Mouse (Mus musculus): ENCODE results near the gene Bmp8a. TPM values are rescaled to one million over a fixed set of nuclear protein-coding genes. Genes with fewer than 3 reads are reported as not detected.
"Not testable (repeated sequence)": the region's sequence is repeated elsewhere in the genome, so short reads cannot be mapped to it uniquely, and the experiment has no call there.

The Bmp8a gene
- total RNA-seq, 4 experiments from 2014 or later, result 0.56 to 1.3 (median 0.72) TPM; not detected in 1

DNA sequence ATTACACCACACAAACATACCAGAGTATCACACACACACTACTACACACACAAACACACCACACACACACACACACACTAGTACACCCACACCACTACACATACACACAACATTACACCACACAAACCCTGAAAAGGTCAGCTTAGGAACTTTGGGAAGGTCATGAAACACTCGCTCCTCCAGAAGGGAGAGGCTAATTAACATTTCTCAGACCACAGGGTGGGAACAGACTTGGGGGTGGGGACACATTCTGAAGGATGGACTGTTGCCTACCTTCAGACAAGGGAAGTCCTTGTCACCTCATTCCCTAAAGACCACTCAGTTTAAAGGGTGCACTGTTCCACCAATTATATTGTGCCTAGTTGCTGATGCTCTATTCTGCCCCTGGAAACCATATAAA is 11.1 kb downstream of the Bmp8a start:
- not testable (repeated sequence) for DNase-seq (ENCODE audit: low spot score in 2 of 2)

DNA sequence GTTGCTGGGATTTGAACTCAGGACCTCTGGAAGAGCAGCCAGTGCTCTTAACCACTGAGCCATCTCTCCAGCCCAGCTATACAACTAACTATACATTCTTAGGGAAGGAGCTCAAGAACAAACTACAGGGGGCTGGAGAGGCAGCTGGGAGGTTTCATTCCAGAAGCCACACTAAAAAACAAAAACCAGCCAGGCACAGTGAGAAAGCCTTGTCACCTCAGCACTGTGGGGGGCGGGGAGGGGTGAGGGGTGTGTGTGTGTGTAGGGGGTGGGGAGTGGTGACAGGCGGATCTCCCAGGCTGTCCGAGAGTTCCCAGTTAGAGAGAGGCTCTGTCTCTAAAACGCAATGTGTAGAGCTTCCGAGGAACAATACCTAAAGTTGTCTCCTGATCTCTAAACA is 11.7 kb downstream of the Bmp8a start:
- no peak for DNase-seq (ENCODE audit: low spot score in 2 of 2)

DNA sequence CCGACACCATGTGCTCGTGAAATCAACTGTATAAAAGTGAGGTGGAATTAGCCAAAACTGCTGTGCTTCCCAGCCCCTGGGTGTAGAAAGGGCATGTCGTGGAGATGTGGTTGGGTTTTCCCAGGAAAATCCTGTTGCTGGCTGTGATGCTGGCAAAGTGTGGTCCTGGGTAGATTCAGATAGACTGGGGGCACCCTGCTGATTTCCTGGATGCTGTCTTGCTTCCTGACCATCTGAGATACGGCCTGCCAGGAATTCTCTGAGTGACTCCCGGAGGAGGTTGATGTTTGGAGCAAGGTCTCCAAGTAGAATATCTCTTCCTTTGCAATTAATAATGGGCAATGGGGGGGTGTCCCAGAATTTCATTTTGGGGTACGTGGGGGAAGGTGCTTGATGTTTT is 14.1 kb downstream of the Bmp8a start:
- no peak for DNase-seq (ENCODE audit: low spot score in 2 of 2)

DNA sequence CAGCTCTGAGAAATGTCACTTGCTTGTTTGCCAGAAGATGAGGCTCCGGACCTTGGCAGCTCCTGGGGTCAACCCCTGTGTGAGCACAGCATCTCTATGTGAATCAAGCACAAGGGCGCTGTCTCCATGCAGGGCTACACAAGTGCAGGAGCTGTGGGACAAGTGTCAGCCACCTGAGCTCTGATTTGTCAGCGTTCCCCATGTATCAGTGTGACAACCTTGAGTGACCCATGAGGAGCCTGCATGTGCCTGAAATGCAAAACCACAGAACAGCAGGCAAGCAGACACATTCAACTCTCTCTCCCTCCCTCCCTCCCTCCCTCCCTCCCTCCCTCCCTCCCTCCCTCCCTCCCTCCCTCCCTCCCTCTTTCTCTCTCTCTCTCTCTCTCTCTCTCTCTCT is 15.4 kb downstream of the Bmp8a start:
- no peak for DNase-seq (ENCODE audit: low spot score in 2 of 2)

DNA sequence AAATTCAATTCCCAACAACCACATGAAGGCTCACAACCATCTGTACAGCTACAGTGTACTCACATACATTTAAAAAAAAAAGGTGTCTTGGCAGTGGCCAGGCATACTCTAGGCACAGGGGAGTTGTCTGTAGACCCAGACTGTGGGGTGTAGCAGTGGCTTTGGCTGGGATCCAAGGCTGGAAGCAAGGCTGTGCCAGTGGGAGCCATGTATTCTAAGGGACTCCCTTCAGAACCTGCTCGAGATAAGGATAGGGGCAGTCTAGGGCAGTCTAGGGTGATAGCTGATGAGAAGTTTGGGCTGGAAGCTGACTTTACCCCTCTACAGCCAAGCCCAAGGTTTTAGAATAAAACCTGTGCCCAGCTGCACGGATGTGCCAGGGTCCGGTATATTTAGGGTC is 17.0 kb downstream of the Bmp8a start:
- no peak for DNase-seq (ENCODE audit: low spot score in 2 of 2)

DNA sequence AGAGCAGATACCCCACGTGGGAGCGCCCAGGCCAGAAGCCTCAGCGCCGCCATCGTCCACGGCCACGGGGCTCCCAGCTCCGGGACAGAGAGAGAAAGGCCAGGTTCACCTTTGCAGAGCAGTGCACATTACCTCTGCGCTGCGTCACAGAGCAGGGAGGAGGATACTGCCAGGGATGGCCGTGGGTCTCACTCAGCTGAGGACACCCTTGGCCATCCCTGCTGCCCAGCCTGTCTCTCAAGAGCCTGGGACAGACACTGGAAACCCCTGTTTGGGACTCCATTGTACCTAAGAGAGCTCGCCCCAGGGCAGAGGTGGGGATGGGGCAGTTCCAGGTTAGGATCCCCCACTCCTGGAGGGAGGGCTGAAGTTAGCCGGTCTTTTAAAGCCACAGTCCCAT is 19.5 kb downstream of the Bmp8a start, which contains the start of gene Oxct2a:
Oxct2a (minus strand) TSS at position 101 of the 400 bp plus-strand sequence.
- DNase-seq (ENCODE audit: low spot score in 2 of 2), result no peak

DNA sequence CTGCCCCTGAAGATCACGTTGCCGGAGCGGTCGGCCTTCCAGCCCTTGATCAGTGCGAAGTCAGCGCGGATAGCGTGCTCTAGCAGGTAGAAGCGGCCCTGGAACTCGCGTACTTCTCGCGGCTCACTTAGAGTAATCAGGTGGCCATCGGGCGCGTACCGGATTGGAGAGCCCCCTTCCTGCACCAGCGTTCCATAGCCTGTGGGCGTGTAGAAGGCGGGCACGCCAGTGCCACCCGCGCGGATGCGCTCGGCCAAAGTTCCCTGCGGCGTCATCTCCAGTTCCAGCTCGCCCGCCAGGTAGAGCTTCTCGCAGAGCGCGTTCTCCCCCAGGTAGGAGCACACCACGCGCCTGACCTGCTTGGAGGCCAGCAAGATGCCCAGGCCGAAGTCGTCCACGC is 20.1 kb downstream of the Bmp8a start:
- not testable (repeated sequence) for DNase-seq (ENCODE audit: low spot score in 2 of 2)

DNA sequence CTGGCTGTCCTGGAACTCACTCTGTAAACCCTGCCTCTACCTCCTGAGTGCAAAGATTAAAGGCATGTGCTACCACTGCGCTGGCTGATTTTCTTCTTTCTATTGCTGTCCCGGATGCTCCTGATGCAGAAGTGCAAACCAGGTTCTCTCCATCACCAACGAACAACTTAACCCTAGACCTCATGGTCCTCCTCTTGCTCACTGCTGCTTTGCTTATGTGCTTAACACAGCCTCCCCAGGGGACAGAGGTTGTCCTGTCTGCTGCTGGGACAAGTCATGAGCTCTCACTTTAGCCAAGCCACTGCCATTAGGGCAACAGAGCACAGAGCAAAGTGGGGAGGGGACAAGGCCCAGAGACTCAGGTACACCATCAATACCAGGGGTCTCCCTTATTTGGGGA is 28.6 kb downstream of the Bmp8a start:
- DNase-seq (ENCODE audit: low spot score in 2 of 2), result no peak

DNA sequence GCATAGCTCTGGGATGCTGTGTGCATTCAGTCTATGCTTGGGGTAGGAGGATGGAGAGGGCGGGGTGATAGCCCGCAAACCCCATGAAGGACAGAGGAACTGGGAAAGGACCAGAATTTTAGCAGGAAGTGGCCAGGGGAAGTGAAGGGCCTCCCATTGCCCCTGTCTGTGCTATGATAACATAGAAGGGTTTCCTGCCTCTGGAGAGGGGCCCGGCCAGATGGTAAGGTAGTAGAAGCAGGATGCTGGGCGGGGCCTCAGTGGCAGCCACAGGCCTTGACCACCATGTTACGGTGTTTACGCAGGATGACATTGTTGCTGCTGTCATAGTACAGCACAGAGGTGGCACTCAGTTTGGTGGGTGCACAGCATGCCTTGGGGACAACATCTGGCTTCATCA is 30.0 kb downstream of the Bmp8a start:
- no peak for DNase-seq (ENCODE audit: low spot score in 2 of 2)

DNA sequence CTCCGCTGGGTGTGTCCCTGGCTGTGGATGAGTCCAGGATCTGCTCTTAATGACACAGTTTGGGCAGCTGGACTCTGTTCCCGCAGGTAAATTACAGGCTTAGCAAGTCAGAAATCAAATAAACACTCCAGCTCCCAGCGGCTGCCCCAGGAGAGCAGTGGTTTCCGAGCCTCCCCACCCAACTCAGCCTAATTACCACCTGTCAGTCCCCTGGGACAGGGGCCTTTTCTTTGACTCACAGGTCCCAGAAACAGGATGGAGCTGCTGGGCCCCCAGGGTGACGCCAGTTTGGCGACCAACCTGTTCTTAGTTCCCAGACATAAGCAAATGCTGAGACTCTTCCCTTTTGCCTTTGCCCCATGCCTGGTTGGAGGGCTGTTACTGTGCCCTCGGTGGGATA is 31.2 kb downstream of the Bmp8a start:
- DNase-seq (ENCODE audit: low spot score in 2 of 2), result no peak

DNA sequence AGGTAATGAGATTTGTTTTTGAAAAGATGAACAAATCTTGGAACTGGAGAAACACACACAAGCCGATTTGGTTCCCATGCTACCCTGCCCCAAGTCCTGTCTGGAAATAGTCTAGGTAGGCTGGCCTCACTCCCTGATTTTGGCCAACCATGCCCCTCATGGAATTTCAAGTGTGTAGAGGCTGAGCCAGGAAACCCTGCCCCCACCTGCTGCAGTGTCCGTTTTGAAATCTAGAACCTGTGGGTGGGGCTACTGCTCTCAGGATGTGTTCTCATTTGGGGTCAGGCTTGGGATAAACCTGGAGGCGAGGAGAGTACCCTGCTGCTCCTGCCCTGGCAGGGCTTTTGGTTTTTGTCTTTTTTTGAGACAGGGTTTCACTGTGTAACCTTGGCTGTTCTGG is 34.8 kb downstream of the Bmp8a start:
- DNase-seq (ENCODE audit: low spot score in 2 of 2), result peak; percentile 17 to 38

DNA sequence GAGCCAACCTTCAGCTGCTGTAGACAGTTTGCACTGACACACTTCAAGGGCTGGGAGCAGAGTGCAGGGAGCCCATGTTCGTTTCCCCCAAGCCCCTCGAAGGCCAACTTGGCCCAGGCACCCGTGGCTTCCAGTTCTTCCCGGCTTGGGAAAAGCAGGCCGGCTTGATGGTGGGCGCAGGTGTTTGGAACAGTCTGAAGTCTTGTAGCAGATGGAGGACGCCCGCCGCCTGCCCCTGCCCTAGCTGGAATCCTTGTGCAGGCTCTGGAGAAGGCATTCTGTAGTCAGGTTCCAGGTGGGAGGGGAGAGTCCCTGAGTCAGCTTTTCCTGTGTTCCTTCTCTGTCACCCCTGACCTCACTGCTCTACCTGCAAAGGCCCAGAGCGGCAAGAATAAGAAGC is 36.1 kb downstream of the Bmp8a start:
- DNase-seq (ENCODE audit: low spot score in 2 of 2), result no peak

DNA sequence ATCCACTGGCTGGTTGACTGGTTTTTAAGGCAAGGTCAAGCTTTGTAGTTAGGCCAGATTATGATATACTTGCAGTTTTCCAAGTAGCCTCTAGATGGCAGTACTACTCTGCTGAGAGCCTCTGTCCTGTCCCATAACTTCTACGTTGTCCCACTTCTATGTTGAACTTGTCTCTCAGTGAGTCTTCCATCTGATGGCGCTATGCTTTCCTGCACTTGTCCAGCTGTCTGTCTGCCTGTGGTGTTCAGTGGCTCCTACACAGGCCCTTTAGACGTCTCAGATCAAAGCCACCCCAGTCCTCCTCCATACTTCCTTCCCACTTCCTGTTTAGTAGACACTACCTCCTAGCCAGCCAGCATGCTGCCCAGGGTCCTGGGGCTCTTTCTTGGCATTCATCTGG is 37.3 kb downstream of the Bmp8a start:
- no peak for DNase-seq (ENCODE audit: low spot score in 2 of 2)

DNA sequence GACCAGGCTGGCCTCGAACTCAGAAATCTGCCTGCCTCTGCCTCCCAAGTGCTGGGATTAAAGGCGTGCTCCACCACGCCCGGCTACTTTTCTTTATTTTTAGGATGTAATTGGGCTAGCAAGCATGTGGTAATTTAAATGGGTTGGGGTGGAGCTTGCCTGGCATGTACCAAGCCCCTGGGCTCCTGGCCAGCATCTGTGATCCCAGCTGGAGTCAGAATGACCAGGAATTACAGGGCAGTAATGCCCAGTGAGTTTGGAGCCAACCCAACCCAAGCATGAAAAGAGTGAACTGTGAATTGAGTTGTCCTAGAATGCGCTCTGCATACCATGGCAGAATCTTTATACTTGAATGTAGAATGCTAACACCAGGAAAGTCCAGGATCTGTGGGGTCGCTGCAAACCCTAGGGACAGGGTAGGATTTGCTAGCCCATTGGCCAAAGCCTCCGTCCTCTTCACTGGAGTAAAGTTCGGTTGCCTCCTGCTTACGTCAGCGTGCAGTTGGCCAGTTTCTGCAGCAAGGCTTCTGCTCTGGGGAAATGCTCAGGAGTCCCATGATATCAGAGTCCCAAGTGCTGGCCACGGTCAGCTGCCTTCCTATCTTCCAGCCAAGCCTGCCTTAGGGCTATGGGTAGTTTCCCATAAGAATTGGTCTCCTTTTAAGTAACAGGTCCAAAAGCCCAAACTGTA is 43.9 kb downstream of the Bmp8a start:
- DNase-seq (ENCODE audit: low spot score in 2 of 2), result peak in 1 of 2 experiments; percentile 50

DNA sequence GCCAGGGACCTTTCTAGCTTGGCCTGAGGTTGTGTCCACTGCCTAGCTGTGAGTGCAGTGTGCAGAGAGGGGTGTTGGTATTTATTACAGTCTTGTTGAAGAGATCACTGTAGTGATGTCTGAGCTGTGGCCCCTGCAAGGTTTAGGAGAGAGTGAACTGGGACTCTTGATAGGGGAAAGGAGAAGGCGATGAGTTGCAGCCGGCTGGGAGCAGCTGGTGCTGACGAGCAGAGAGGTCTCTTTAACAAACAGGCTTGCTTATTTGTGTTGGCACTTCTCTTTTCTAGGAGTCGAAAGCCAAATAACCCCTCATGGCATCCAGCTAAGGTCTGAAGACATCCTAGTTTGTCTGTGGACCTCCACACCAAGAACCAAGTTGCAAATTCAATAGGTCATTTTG is 44.8 kb downstream of the Bmp8a start:
- DNase-seq (ENCODE audit: low spot score in 2 of 2), result no peak

DNA sequence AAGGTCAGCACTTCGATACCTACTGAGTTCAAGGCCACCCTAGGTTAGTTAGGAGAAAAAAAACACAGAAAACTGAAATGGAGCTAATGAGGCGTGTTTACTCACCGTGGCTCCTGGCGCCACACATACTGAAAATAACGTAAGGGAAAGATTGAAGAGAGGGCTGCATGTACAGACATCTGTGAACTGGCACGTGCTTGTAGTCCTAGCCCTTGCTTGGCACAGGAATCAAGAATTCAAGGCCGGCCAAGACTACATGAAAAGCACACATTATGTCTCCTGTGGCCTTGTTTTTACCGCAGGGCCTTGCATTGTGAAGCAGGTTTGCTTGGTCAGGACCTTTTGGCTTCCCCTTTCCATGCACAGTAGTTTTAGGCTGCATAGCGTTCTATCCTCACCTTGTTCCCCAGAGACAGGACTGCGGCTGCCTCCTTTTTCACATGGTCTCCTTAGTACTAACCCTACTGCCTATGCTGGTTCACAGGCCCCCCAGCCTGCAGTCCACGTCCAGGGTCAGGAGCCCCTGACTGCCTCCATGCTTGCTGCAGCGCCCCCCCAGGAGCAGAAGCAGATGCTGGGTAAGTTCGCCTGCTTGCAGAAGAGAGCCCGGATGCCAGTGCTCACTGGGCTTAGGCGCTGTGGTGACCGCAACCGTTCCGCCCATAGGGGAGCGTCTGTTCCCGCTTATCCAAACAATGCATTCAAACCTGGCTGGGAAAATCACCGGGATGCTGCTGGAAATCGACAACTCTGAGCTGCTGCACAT is 45.7 kb downstream of the Bmp8a start:
- no peak for DNase-seq (ENCODE audit: low spot score in 2 of 2)

DNA sequence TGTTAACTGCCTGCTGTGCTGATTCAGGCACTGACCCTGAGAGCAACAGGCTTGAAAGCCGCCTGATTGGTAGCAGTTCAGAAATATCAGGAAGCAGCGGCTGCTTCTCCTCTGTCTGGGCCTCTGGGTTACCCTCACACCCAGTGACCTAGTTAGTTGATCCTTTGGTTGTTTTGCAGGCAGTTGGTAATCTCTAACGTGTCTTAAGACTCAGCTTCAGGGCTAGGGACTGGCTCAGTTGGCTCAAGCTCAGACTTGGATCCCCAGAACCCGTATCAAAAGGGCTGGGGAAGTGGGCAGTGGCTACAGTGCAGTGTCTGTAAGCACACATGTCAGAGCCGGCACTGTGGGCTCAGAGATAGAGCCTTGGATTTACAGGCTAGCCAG is 46.9 kb downstream of the Bmp8a start:
- no peak for DNase-seq (ENCODE audit: low spot score in 2 of 2)

DNA sequence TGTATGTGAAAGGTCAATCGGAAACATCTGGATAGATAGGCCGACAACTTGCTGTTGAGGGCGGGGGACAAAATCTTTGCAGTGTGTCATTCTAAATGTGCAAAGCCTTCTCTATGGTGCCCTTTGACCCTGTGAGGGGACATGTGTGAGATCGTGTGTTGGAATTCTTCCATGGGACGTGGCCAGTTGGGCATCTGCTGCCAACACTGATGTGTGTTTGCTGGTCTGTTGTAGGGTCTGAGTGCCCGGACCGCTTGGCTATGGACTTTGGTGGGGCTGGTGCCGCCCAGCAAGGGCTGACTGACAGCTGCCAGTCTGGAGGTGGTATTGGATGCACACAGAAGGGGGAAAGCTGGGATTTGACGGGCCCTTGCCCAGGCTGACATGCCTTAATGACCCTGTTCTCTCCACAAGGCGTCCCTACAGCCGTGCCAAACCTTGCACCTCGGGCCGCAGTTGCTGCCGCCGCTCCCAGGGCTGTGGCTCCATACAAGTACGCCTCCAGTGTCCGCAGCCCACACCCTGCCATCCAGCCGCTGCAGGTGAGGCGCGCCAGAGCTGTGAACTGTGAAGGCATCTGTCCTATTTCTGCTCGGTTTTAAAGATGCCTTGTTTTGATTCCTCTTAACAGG is 47.4 kb downstream of the Bmp8a start:
- DNase-seq (ENCODE audit: low spot score in 2 of 2), result peak; percentile 29 to 35

DNA sequence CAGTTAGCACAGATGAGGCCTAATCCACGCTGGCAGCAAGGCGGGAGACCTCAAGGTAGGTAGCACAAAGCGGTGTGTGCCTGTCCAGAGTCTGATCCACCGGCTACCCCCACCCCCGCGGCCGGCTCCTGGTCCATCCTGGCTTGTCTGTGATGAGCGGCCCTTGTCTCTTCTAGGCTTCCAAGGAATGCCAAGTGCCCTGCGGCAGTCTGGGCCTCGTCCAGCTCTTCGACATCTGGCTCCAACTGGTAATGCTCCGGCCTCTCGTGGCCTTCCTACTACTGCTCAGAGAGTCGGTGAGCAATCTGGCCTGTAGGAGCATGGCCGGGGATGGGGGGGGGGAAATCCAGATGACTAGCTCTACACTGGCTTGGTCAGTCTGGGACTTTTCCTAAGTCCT is 48.0 kb downstream of the Bmp8a start:
- not testable (repeated sequence) for DNase-seq (ENCODE audit: low spot score in 2 of 2)

DNA sequence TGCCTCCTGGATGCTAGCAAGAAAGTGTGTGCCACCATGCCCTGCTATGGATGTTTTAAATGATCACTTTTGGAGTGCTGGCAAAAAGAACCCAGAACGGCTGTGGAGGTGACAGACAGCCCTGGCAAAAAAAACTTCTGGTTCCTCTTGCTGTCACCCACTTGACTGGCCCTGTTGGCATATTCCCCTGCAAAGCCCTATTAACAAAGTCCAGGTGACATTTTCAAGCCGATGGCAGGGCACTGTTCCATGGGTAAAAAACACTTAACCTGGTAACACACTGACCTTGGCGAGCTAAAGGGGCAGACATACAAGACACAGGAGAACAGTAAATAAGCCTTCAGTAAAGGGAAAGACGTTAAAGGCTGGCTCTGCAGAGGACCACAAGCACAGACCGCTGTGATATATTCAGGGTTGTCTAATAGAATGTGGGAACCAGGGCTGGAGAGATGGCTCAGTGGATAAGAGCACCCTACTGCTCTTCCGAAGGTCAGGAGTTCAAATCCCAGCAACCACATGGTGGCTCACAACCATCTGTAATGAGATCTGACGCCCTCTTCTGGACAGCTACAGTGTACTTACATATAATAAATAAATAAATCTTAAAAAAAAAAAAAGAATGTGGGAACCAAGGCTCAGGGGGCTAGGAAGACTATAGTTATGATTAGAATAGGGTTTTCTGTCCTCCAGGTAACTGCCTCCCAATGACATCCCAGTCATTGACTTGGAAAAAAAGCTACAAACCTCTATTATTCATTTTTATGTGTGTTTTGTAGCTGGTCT is 49.2 kb downstream of the Bmp8a start:
- no peak for DNase-seq (ENCODE audit: low spot score in 2 of 2)

DNA sequence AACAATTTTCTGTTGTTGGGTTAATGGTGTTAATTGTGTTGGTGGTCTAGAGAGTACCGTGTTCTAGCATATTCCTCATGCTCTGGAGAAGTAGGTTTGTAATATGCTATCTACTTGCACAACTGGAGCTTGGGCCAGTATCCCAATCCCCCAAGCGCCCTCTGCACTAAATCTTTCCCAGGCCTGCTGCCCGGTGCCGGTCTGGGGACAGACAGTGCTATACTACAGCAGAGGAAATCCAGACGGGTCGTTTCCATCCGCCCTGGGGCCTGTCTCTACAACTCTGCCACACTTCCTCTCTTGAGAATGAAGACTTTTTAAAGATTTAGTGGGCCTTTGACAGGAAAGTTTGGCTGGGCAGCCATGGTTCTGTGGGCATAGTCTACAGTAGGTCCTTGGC is 50.1 kb downstream of the Bmp8a start:
- DNase-seq (ENCODE audit: low spot score in 2 of 2), result no peak

DNA sequence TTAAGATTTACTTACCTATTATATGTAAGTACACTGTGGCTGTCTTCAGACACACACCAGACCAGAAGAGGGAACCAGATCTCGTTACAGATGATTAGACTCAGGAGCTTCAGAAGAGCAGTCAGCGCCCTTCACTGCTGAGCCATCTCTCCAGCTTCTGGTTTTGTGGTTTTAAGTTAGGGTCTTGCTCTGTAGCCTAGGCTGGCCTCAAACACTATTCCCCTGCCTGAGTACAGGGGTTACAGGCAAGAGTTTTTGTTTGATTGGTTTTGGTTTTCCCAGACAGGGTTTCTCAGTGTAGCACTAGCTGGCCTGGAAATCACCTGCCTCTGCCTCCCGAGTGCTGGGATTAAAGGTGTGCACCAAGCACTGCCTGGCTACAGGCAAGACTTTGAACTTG is 50.7 kb downstream of the Bmp8a start:
- no peak for DNase-seq (ENCODE audit: low spot score in 2 of 2)

All from gastrocnemius, adult 8-10 months (tissue).